Mouse (Mus musculus) thymus, adult 2 months (tissue): ENCODE data around the gene Galnt13.

Source experiments
- CTCF ChIP-seq: fragments of 200-500 bp; IDR thresholded peaks from 2 replicates; pipeline ENCODE4 v1.5.1; 2012; ENCODE audit warnings: mild to moderate bottlenecking, control low read depth, low read length, moderate library complexity, borderline replicate concordance; ENCODE audit not compliant: control insufficient read depth, poor library complexity, insufficient read depth; ENCODE audit errors: extremely low read depth
- POLR2A ChIP-seq: fragments of 200-500 bp; IDR thresholded peaks from 2 replicates; pipeline ENCODE4 v1.6.1; 2012; ENCODE audit warnings: mild to moderate bottlenecking, low read length, control low read depth, moderate library complexity; ENCODE audit not compliant: control insufficient read depth, poor library complexity, insufficient read depth; ENCODE audit errors: extremely low read depth

DNA sequence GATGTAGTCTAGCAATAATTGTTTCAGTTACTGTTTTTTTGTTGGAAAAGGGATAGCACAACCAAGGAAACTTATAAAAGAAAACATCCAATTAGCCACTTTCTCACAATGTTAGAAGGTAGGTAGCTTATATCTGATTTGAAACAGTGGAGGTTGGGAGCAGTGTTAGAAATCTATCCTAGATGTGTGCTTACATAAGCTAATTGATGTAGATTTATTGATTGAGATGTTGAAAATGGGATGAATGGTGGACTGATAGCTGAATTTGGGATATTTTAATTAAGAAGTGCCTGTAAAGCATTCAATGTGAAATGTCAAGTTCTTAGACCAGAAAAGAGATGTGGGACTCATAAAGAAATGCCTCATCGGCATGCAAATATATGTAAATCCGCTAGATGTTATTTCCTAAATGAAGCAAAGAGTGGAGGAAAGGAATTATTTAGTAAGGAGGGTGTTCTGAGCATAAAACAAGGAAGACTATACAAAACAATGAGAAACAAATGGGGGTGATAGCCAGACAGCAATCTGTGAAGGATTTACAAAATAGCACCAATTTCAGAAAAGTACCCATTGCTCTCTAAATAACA, 377.6 kb downstream of the Galnt13 start:
- TF ChIP-seq CTCF (no peak), POLR2A (no peak)
